Mouse (Mus musculus) liver, embryonic 14.5 days (tissue): Measurements from ENCODE around the gene Opcml.

Experiments
- CTCF ChIP-seq: IDR thresholded peaks from 2 replicates; pipeline ENCODE4 v1.5.1; 2016; ENCODE audit warnings: antibody characterized with exemption, low read depth, control low read depth
- EP300 ChIP-seq: IDR thresholded peaks from 2 replicates; pipeline ENCODE4 v1.6.1; 2016; ENCODE audit warnings: antibody characterized with exemption, low read depth

- TF ChIP-seq CTCF (no peak), EP300 (no peak)
These were observed 859.5 kb downstream of the Opcml start for GRCm38 (mm10) chr9:28650089-28650488.
